Mouse (Mus musculus): ENCODE results near the gene Eps8l1. TPM values are rescaled to one million over a fixed set of nuclear protein-coding genes. Genes with fewer than 3 reads are reported as not detected.

The Eps8l1 gene
- polyA plus RNA-seq, 1 experiment from 2014 or later: 5.4 TPM

DNA sequence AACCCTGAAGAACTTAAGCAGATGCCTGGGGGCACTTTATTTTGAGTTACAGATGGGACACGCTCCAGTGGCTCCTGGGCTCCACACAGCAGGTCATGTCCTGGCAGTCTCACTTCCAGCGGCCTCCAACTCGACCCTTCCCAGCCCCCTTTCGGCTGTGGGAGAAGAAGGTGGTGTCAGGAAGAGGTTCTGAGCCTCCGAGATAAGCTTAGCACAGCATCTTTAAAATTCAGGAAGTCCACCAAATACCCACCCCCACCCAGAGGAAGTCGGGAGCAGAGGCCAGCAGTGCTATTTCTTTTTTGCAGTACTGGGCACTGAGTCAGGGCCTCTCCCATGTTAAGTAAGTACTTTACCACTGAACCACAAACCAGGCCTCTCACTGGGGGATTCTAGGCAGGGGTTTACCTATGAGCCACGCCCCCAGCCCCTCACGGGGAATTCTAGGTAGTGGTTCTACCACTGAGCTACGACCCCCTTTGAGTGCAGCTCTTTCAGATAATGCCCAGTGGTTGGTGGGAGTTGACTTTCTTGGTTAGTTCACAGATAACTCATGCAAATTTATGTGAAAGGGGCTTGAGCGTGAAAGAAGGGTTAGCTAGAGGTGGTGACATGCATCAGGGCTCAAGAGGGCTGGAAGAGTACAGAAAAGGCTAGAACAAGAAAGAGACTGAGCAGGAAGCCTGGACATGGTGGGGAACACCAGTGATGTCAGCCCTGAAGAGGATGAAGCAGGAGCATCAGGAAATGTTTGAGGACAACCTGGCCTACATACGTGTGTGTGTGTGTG lies 44.4 kb downstream of the Eps8l1 start:
- H3K9me3 ChIP-seq (replicated peaks): no peaks in the 10 kb centered on the region
- WGBS: 63% methylated on average over 11 of the region's 11 CpGs
- H3K4me1 ChIP-seq: peaks cover 9% of the 10 kb centered on the region
- no peak for DNase-seq (ENCODE audit: low spot score)
- no peaks in the 10 kb centered on the region for H3K36me3 ChIP-seq
- H3K27me3 ChIP-seq (ENCODE audit: low read depth, poor library complexity, severe bottlenecking): peaks cover 7% of the 10 kb centered on the region
- H3K27ac ChIP-seq: no peak overlapping the region
- no peak overlapping the region for H3K4me3 ChIP-seq

GRCm38 (mm10) chr7:4507220-4507619 lies 46.7 kb downstream of the Eps8l1 start:
- H3K27me3 ChIP-seq (ENCODE audit: low read depth, poor library complexity, severe bottlenecking): peaks cover 7% of the 10 kb centered on the region
- no peak overlapping the region for H3K27ac ChIP-seq
- no peak for DNase-seq (ENCODE audit: low spot score)
- WGBS: 64% methylated on average over 3 of the region's 4 CpGs
- H3K4me3 ChIP-seq: no peak overlapping the region
- no peaks in the 10 kb centered on the region for H3K36me3 ChIP-seq
- peaks cover 5% of the 10 kb centered on the region; the same call in 1 of the 2 replicates for H3K4me1 ChIP-seq
- H3K9me3 ChIP-seq (replicated peaks): no peaks in the 10 kb centered on the region

- H3K4me1 ChIP-seq: peaks cover 5% of the 10 kb centered on the region; the same call in 1 of the 2 replicates
- H3K27ac ChIP-seq: no peak overlapping the region
- no peak for DNase-seq (ENCODE audit: low spot score)
- 70% methylated on average over 32 of the region's 32 CpGs for WGBS
- H3K36me3 ChIP-seq: no peaks in the 10 kb centered on the region
- H3K4me3 ChIP-seq: no peak overlapping the region
- H3K9me3 ChIP-seq (replicated peaks): no peaks in the 10 kb centered on the region
- peaks cover 7% of the 10 kb centered on the region for H3K27me3 ChIP-seq (ENCODE audit: low read depth, poor library complexity, severe bottlenecking)
These were observed 47.7 kb downstream of the Eps8l1 start for GRCm38 (mm10) chr7:4508062-4508738.

DNA sequence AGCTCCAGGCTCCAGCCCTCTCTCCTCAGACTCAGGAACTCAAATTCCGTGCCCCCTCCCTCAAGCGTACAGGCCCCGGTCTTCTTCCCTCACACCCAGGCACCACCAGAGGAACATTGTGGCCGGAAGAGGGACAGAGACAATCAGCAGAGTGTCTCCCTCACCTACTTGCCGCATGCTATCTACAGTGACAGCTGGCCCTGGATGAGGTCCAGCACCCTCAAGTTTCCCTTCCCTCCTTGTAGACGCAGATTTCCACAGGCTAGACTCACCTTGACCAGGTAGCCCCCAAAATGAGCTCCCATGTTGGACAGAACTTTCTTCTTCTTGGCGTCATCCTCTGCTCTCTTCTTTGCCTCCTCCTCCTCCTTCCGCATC lies 48.3 kb downstream of the Eps8l1 start:
- WGBS: 90% methylated on average over 8 of the region's 8 CpGs
- Histone ChIP-seq H3K4me3 (no peak overlapping the region), H3K36me3 (no peaks in the 10 kb centered on the region), H3K27ac (no peak overlapping the region), H3K9me3 (replicated peaks) (no peaks in the 10 kb centered on the region), H3K4me1 (peaks cover 5% of the 10 kb centered on the region; the same call in 1 of the 2 replicates), H3K27me3 (ENCODE audit: low read depth, poor library complexity, severe bottlenecking) (peaks cover 7% of the 10 kb centered on the region)
- no peak for DNase-seq (ENCODE audit: low spot score)

GRCm38 (mm10) chr7:4509863-4510608 lies 49.6 kb downstream of the Eps8l1 start:
- Histone ChIP-seq H3K4me1 (peaks cover 5% of the 10 kb centered on the region; the same call in 1 of the 2 replicates), H3K27me3 (ENCODE audit: low read depth, poor library complexity, severe bottlenecking) (peaks cover 7% of the 10 kb centered on the region), H3K9me3 (replicated peaks) (no peaks in the 10 kb centered on the region), H3K36me3 (no peaks in the 10 kb centered on the region), H3K27ac (no peak overlapping the region), H3K4me3 (no peak overlapping the region)
- peak; percentile 82 for DNase-seq (ENCODE audit: low spot score)
- 20% methylated on average over 24 of the region's 24 CpGs for WGBS

- Histone ChIP-seq H3K9me3 (replicated peaks) (no peaks in the 10 kb centered on the region), H3K27ac (no peak overlapping the region), H3K4me1 (peaks cover 17% of the 10 kb centered on the region), H3K4me3 (no peak overlapping the region), H3K36me3 (no peaks in the 10 kb centered on the region), H3K27me3 (ENCODE audit: low read depth, poor library complexity, severe bottlenecking) (peaks cover 7% of the 10 kb centered on the region)
- DNase-seq (ENCODE audit: low spot score): no peak
- 81% methylated on average over 8 of the region's 8 CpGs for WGBS
These were observed 51.2 kb downstream of the Eps8l1 start for GRCm38 (mm10) chr7:4511489-4512224.

DNA sequence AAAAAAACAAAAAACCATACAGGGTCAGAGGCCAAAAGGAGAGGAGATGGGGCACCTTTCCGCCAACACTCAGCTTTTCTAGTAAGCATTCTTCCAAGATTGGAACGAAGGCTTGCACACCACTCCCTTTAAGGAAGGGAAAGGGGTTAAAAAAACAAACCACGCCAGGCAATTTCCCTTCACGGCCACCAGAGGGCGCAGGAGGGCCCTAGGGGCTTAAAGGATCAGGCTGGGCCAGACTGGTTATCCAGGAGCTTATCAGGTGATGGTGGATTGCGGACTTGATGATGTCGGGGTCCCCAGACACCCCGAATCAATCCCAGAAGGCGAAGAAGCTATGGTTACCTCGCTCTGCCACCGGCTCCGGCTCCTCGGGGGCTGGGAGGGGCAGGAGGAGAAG lies 52.8 kb downstream of the Eps8l1 start:
- H3K4me1 ChIP-seq: peaks cover 19% of the 10 kb centered on the region
- H3K27ac ChIP-seq: no peak overlapping the region
- WGBS: 27% methylated on average over 13 of the region's 13 CpGs
- no peaks in the 10 kb centered on the region for H3K9me3 ChIP-seq (replicated peaks)
- H3K4me3 ChIP-seq: no peak overlapping the region
- peak; percentile 70 for DNase-seq (ENCODE audit: low spot score)
- no peaks in the 10 kb centered on the region for H3K36me3 ChIP-seq
- H3K27me3 ChIP-seq (ENCODE audit: low read depth, poor library complexity, severe bottlenecking): peaks cover 7% of the 10 kb centered on the region

DNA sequence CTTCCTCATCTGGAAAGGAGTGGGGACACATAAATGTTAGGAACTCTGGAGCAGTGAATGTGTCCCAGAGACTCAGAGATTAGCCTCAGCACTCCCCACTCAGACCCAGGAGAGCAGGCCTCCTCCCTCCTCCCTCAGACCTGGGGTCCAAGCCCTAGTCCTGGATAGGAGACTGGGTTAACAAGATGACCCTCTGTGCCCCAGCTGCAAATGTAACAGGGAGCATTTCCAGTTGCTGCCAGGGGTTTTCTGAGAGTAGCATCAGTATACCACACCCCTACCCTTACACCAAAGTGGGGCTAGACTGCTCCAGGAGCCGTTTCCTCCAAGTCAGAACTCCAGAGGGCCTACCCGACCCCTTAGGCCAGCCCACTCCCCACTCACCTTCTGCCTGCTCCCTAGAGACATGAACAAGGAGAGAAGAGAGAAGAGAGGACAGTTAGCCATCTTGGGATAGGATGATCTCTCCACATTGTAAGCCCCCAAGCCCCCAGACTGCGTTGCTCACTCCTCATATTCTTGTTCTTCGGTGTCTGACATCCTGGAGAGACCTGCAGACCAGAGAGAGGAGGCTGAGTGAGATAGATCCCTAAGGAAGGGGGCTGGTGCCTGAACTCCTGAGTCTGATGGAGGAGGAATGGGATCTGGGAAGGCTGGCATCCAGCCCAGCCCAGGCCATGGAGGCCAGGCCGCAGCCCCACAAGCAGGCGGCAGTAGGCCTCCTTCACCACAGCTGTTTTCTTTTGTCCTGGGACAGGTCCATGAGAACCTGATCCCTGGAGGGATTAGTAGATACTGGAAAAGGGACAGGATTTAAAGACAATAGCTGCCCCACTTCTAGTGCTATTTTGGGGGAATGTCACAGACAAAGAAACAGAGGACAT lies 53.6 kb downstream of the Eps8l1 start:
- peaks cover 19% of the 10 kb centered on the region for H3K4me1 ChIP-seq
- H3K27me3 ChIP-seq (ENCODE audit: low read depth, poor library complexity, severe bottlenecking): peaks cover 1% of the 10 kb centered on the region
- H3K36me3 ChIP-seq: no peaks in the 10 kb centered on the region
- H3K9me3 ChIP-seq (replicated peaks): no peaks in the 10 kb centered on the region
- H3K27ac ChIP-seq: peak overlapping the region; percentile 26; the same call in 1 of the 2 replicates
- WGBS: 73% methylated on average over 6 of the region's 6 CpGs
- DNase-seq (ENCODE audit: low spot score): no peak
- no peak overlapping the region for H3K4me3 ChIP-seq

- Histone ChIP-seq H3K27me3 (ENCODE audit: low read depth, poor library complexity, severe bottlenecking) (peaks cover 15% of the 10 kb centered on the region), H3K27ac (peak overlapping the region; percentile 42; the same call in 1 of the 2 replicates), H3K4me3 (0 out of 2 replicates have a peak overlapping the region, but pooled peaks have one; percentile 8), H3K4me1 (peaks cover 17% of the 10 kb centered on the region), H3K36me3 (no peaks in the 10 kb centered on the region), H3K9me3 (replicated peaks) (no peaks in the 10 kb centered on the region)
- 49% methylated on average over 6 of the region's 6 CpGs for WGBS
- DNase-seq (ENCODE audit: low spot score): no peak
These were observed 55.4 kb downstream of the Eps8l1 start for GRCm38 (mm10) chr7:4515853-4516252.

GRCm38 (mm10) chr7:4516332-4517050 lies 56.0 kb downstream of the Eps8l1 start, which contains the start of gene Tnnt1:
Gene Tnnt1, minus strand, starts transcription at chr7:4516382.
- no peak for DNase-seq (ENCODE audit: low spot score)
- peaks cover 23% of the 10 kb centered on the region for H3K4me1 ChIP-seq
- no peaks in the 10 kb centered on the region for H3K36me3 ChIP-seq
- H3K4me3 ChIP-seq: peak within 1 kb of the TSS; percentile 8; the same call in 1 of the 2 replicates
- H3K27me3 ChIP-seq (ENCODE audit: low read depth, poor library complexity, severe bottlenecking): peaks cover 21% of the 10 kb centered on the region
- peak within 1 kb of the TSS; percentile 42; the same call in 1 of the 2 replicates for H3K27ac ChIP-seq
- no peaks in the 10 kb centered on the region for H3K9me3 ChIP-seq (replicated peaks)
- 18% methylated on average over 4 of the region's 4 CpGs for WGBS

- Histone ChIP-seq H3K27ac (no peak overlapping the region), H3K9me3 (replicated peaks) (no peaks in the 10 kb centered on the region), H3K27me3 (ENCODE audit: low read depth, poor library complexity, severe bottlenecking) (peaks cover 41% of the 10 kb centered on the region), H3K4me3 (no peak overlapping the region), H3K36me3 (no peaks in the 10 kb centered on the region), H3K4me1 (peaks cover 25% of the 10 kb centered on the region)
- DNase-seq (ENCODE audit: low spot score): no peak
- 86% methylated on average over 1 of the region's 1 CpGs for WGBS
These were observed 58.0 kb downstream of the Eps8l1 start for GRCm38 (mm10) chr7:4518487-4518886.
